Mouse (Mus musculus) liver, adult 2 months (tissue): ENCODE data around the gene Erlin1.

ENCODE experiments used
- CTCF ChIP-seq: fragments of 200-500 bp; IDR thresholded peaks from 2 replicates; pipeline ENCODE4 v1.5.1; 2011; ENCODE audit warnings: low read depth, low read length, control low read depth
- POLR2A ChIP-seq: fragments of 200-500 bp; IDR thresholded peaks from 2 replicates; pipeline ENCODE4 v1.6.1; 2011; ENCODE audit warnings: low read length, control low read depth; ENCODE audit not compliant: insufficient read depth; ENCODE audit errors: extremely low read depth

DNA sequence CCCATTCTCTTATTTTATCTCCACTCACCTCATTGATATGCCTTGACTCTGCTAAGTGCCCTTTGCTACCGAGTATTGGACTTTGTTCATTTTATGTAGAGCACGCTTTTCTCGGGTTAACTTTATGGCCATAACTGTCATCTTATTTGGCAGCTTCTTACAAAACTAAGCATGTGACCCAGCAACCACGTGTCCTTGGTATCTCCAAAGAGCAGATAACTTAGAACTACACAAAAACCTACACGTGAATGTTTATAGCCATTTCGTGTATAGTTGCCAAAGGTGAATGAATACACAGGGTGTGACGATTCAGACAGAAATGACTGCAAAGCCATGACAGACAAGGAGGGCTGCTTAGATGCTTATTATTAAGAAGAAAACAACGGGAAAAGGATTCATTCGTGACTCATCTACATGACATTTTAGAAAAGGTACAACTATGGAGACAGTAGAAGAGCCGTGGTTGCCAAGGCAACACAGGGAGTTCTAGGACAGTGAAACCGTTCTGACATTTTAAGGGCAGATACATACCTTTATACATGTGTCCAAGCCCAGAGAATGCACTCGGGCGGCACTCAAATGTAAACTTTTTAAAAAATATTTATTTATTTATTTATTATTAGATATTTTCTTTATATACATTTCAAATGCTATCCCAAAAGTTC, 44.5 kb downstream of the Erlin1 start:
- no peak for TF ChIP-seq CTCF
- TF ChIP-seq POLR2A: no peak
